Mouse (Mus musculus) ES-CJ7 (cell line): Measurements from ENCODE around the gene 9430015G10Rik.

Experiments
- DNase-seq: peaks from one replicate; pipeline ENCODE4 v3.0.0; 2011; ENCODE audit warnings: low read depth, low spot score

Gene 9430015G10Rik

DNA sequence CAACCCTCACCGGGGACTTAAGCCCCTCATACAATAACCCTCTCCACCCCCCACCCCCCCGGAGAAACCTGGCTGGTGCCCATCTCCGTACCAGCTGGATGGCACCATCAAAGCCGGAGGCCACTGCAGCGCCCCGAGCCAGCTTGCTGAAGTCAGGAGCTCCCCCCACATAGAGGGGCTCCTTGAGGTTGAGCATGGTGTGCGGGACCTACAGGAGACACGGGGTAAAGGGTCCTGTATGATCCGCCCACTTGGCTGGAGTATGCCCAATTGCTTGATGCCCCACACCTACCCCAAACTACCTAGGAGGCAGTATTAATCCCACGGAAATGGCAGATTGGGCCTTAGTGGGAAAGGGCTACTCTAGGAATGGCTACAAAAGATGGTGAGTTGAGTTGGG lies 59.3 kb downstream of the 9430015G10Rik start:
- no peak for DNase-seq

GRCm38 (mm10) chr4:156171828-156172227 lies 62.0 kb downstream of the 9430015G10Rik start:
- no peak for DNase-seq
